Mouse (Mus musculus) liver, embryonic 14.5 days (tissue): ENCODE results near the gene Ercc6. TPM values are rescaled to one million over a fixed set of nuclear protein-coding genes. Genes with fewer than 3 reads are reported as not detected.

Experiments used
- ATAC-seq: fragments of 200-750 bp; cut with Nextera tagmentation; 2 replicates; pipeline ENCODE4 v1.8.0; 2017; ENCODE audit warnings: moderate number of reproducible peaks, mild to moderate bottlenecking, moderate library complexity; ENCODE audit not compliant: insufficient read depth
- DNase-seq, 3 experiments: peaks; one replicate each; pipeline ENCODE4 v3.0.0-alpha.2; 2012 to 2013; ENCODE audit warnings: low read depth in 3 of 3, low spot score in 3 of 3
- H3K27ac ChIP-seq: fragments of 300-500 bp; sonication (generic); 2 replicates; pipeline ENCODE4 v1.5.1; 2014; ENCODE audit warnings: moderate library complexity, mild to moderate bottlenecking, control low read depth, inconsistent platforms
- H3K27me3 ChIP-seq: fragments of 300-500 bp; sonication (generic); 2 replicates; pipeline ENCODE4 v1.6.1; 2014; ENCODE audit warnings: mild to moderate bottlenecking, low read length, moderate library complexity; ENCODE audit not compliant: control insufficient read depth, insufficient read depth
- H3K36me3 ChIP-seq: fragments of 300-500 bp; sonication (generic); replicated peaks from 2 replicates; pipeline ENCODE4 v1.6.1; 2014; ENCODE audit warnings: low read depth; ENCODE audit not compliant: control insufficient read depth, insufficient read depth
- H3K4me1 ChIP-seq, 2 experiments: fragments of 200-500 bp in 1 of 2; fragments of 300-500 bp in 1 of 2; sonication (generic) in 1 of 2; replicated peaks; 2 replicates each; pipeline ENCODE4 v1.6.1; 2012 to 2014; ENCODE audit warnings: antibody characterized with exemption in 1 of 2, inconsistent platforms in 1 of 2, low read length in 1 of 2; ENCODE audit not compliant: control insufficient read depth in 2 of 2, insufficient read depth in 2 of 2
- H3K4me2 ChIP-seq: fragments of 300-500 bp; sonication (generic); 2 replicates; pipeline ENCODE4 v1.6.1; 2014; ENCODE audit warnings: low read depth, mild to moderate bottlenecking, control low read depth, moderate library complexity
- H3K4me3 ChIP-seq, 2 experiments: fragments of 200-500 bp in 1 of 2; fragments of 300-500 bp in 1 of 2; sonication (generic) in 1 of 2; 2 replicates each; pipeline ENCODE4 v1.5.1; 2012 to 2014; ENCODE audit warnings: low read depth in 2 of 2, low read length in 2 of 2, mild to moderate bottlenecking in 2 of 2, control low read depth in 1 of 2, inconsistent platforms in 1 of 2, moderate library complexity in 1 of 2; ENCODE audit not compliant: insufficient read depth in 1 of 2
- H3K9ac ChIP-seq: fragments of 300-500 bp; sonication (generic); replicated peaks from 2 replicates; pipeline ENCODE4 v1.6.1; 2014; ENCODE audit warnings: mild to moderate bottlenecking, control low read depth, moderate library complexity
- H3K9me3 ChIP-seq: fragments of 300-500 bp; sonication (generic); 2 replicates; pipeline ENCODE4 v1.6.1; 2016; ENCODE audit warnings: low read length, mixed read lengths; ENCODE audit not compliant: control insufficient read depth
- CTCF ChIP-seq: IDR thresholded peaks from 2 replicates; pipeline ENCODE4 v1.5.1; 2016; ENCODE audit warnings: antibody characterized with exemption, low read depth, control low read depth
- EP300 ChIP-seq: IDR thresholded peaks from 2 replicates; pipeline ENCODE4 v1.6.1; 2016; ENCODE audit warnings: antibody characterized with exemption, low read depth
- WGBS: fragments of 180-500 bp; shearing (Covaris S2); extraction: QIAGEN DNeasy Blood & Tissue Kit; methylation state at CpG from one replicate; pipeline ENCODE4 v1.1.7; 2014; ENCODE audit not compliant: insufficient replicate concordance; 5-methylcytosine and 5-hydroxymethylcytosine counted together
- polyA plus RNA-seq, 2 experiments: library from polyadenylated mRNA; depleted of rRNA in 1 of 2; stranded (reverse) in 1 of 2; unstranded in 1 of 2; fragments of >200 nt; fragmentation: Nextera tagmentation in 1 of 2; extraction: Ambion mirVana in 1 of 2; gene quantifications; 2 replicates each; pipeline versions ENCODE4 v1.2.1 to v1.2.3; 2012 to 2014

Gene Ercc6
- polyA plus RNA-seq, 2 experiments = 3.4 to 6.5 TPM

GRCm38 (mm10) chr14:32496115-32496850, 17.0 kb upstream of the Ercc6 start:
- H3K9me3 ChIP-seq = no peaks in the 10 kb centered on the region
- no peak overlapping the region for H3K27ac ChIP-seq
- H3K36me3 ChIP-seq = no peaks in the 10 kb centered on the region
- no peak for TF ChIP-seq EP300
- TF ChIP-seq CTCF = no peak
- no peak overlapping the region for H3K4me3 ChIP-seq
- H3K4me1 ChIP-seq = no peaks in the 10 kb centered on the region
- DNase-seq = no peak
- no peak overlapping the region for H3K9ac ChIP-seq
- no peak overlapping the region for H3K4me2 ChIP-seq
- H3K27me3 ChIP-seq = peaks cover 4% of the 10 kb centered on the region; the same call in 1 of the 2 replicates
- WGBS = 35% methylated on average over 8 of the region's 8 CpGs
- ATAC-seq = no peak

DNA sequence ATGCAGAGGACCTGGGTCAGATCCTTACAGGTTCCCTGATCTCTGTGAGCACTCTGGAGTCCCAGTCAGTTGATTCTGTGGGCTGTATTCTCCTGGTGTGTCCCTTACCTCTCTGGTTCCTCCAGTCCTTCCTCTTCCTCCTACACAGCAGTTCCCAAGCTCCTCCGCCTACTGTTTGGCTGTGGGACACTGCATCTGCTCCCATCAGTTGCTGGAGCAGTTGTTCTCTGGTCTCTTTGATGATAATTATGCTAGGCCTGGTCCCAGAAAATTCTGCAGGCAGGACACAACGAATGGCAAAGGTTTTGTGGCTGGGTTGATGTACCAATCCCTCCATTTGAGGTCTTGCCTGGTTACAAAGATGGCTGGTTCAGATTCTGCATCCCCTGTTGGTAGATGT, 12.0 kb upstream of the Ercc6 start:
- Histone ChIP-seq H3K4me1 (no peaks in the 10 kb centered on the region), H3K9ac (no peak overlapping the region), H3K27ac (no peak overlapping the region), H3K9me3 (no peaks in the 10 kb centered on the region), H3K27me3 (no peaks in the 10 kb centered on the region), H3K4me2 (no peak overlapping the region), H3K36me3 (no peaks in the 10 kb centered on the region), H3K4me3 (no peak overlapping the region)
- WGBS = 58% methylated on average over 2 of the region's 2 CpGs
- DNase-seq = no peak
- no peak for ATAC-seq
- TF ChIP-seq EP300 (no peak), CTCF (no peak)

DNA sequence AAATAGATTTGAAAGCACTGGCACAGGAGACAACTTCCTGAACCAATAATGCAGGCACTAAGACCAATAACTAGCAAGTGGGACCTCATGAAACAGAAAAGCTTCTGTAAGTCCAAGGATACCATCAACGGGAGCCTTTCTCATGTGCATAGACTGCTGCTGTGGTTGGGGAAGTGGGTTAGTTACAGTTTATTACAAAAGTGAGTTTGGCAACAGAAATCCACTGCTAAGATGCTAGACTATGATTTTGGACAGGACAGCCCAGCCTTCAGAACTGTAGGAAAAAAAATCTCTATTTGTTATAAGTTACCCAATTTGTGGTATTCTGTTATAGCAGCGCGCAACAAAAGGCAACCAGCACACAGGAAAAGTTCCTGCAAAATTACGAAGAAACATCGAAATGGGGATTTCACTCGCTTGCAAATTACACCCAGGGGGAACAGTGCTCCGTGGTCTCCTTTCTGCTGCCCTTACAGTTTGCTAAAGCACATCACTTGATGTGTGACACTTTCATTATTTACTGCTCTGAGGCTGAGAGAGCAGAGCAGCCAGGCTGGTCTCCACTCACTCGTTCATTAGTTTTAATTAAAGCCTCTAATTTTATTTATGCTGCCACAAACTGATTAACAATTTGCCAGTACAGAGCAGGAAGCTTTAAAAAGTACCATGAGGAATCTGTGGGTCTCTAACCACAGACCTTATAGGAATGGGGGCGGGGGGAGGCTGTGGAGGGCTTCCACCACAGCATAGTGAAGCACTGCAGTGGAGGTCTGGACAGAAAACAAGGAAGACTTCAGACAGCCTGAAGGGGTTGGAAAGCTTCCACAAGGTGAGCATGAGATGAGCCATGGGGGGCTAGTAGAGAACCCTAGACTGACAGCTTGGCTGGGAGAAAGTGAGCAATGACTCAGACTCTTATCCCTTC, 10.3 kb upstream of the Ercc6 start:
- no peaks in the 10 kb centered on the region for H3K36me3 ChIP-seq
- H3K4me1 ChIP-seq = peaks cover 1 to 4% of the 10 kb centered on the region in 2 experiments; a peak in 3 of 4 replicates
- H3K9ac ChIP-seq = no peak overlapping the region
- 53% methylated on average over 9 of the region's 9 CpGs for WGBS
- no peak for DNase-seq
- no peak for ATAC-seq
- no peak for TF ChIP-seq CTCF
- TF ChIP-seq EP300 = no peak
- no peaks in the 10 kb centered on the region for H3K9me3 ChIP-seq
- no peaks in the 10 kb centered on the region for H3K27me3 ChIP-seq
- no peak overlapping the region for H3K4me3 ChIP-seq
- no peak overlapping the region for H3K27ac ChIP-seq
- H3K4me2 ChIP-seq = no peak overlapping the region

- Histone ChIP-seq H3K27me3 (no peaks in the 10 kb centered on the region), H3K4me2 (no peak overlapping the region)
- WGBS = 77% methylated on average over 1 of the region's 1 CpGs
Measured at GRCm38 (mm10) chr14:32503897-32504296, 9.4 kb upstream of the Ercc6 start.

DNA sequence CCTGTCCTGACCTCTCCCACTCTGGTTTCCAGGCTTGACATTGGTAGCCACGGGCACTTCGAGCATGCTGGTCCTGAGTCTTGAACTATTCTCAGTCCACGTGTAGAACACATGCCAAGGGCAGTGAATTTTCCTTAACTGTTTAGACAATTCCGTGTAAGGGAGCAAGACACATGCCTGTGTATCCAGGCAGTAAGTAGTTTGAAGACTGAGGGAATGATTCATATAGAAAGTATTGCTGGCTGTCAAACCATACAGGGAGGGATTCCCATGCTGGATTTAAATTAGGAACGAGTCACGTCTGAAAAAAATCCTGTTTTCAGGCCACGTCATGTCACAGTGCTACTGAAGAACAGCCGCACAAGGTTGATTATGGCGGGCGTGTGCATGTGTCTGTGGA, 7.0 kb upstream of the Ercc6 start:
- WGBS = 63% methylated on average over 10 of the region's 10 CpGs
- no peak for TF ChIP-seq CTCF
- Histone ChIP-seq H3K36me3 (no peaks in the 10 kb centered on the region), H3K9me3 (no peaks in the 10 kb centered on the region), H3K4me3 (no peak overlapping the region), H3K27ac (no peak overlapping the region), H3K4me1 (peaks cover 7 to 14% of the 10 kb centered on the region in 2 experiments), H3K9ac (no peak overlapping the region), H3K27me3 (no peaks in the 10 kb centered on the region), H3K4me2 (no peak overlapping the region)
- DNase-seq (no peak), ATAC-seq (no peak)

More at GRCm38 (mm10) chr14:32503897-32504296, 9.4 kb upstream of the Ercc6 start:
- H3K4me3 ChIP-seq = no peak overlapping the region
- H3K4me1 ChIP-seq = peaks cover 7 to 12% of the 10 kb centered on the region in 2 experiments
- ATAC-seq (no peak), DNase-seq (no peak)
- no peak overlapping the region for H3K9ac ChIP-seq
- H3K9me3 ChIP-seq = no peaks in the 10 kb centered on the region
- H3K36me3 ChIP-seq = no peaks in the 10 kb centered on the region
- H3K27ac ChIP-seq = no peak overlapping the region
- no peak for TF ChIP-seq EP300
- TF ChIP-seq CTCF = no peak
